Mouse (Mus musculus) heart, postnatal 0 days (tissue): ENCODE results near the gene Pik3c2b.

Experiments
- CTCF ChIP-seq: IDR thresholded peaks from 2 replicates; pipeline ENCODE4 v1.5.1; 2016; ENCODE audit warnings: antibody characterized with exemption, control low read depth, low read depth
- EP300 ChIP-seq: IDR thresholded peaks from 2 replicates; pipeline ENCODE4 v1.6.1; 2016; ENCODE audit warnings: antibody characterized with exemption, low read depth

- TF ChIP-seq CTCF (no peak), EP300 (no peak)
Measured at GRCm38 (mm10) chr1:133091483-133091882, 46.0 kb downstream of the Pik3c2b start.
